Mouse (Mus musculus): ENCODE data around the gene Odf3l2. TPM values are rescaled to one million over a fixed set of nuclear protein-coding genes. Genes with fewer than 3 reads are reported as not detected.

The Odf3l2 gene
- total RNA-seq, 2 experiments from 2014 or later, result not detected

- intact Hi-C loops (cut with DNase I), result no loop called here
- DNase-seq, result no peak
These were observed 51.4 kb downstream of the Odf3l2 start for GRCm38 (mm10) chr10:79594111-79594510.

GRCm38 (mm10) chr10:79590702-79591101 lies 54.8 kb downstream of the Odf3l2 start:
- no peak for DNase-seq
- intact Hi-C loops (cut with DNase I), result no loop called here

Other genes starting within 250 kb of the Odf3l2 start
- not detected for gene Vmn2r83, start 177.0 kb downstream of the Odf3l2 start, total RNA-seq (2021)
- gene Plpp2, start 111.9 kb downstream of the Odf3l2 start, total RNA-seq (2021), result 1 to 10 TPM; 2.4 to 3.1 TPM
- gene Mier2, start 90.5 kb downstream of the Odf3l2 start, total RNA-seq (2021), result 10 to 100 TPM in 1 of 2 experiments, 1 to 10 TPM in 1; 9.2 to 12.4 TPM
- gene Theg, start 58.4 kb downstream of the Odf3l2 start, total RNA-seq (2021), result not detected
- not detected for gene C2cd4c, start 31.7 kb downstream of the Odf3l2 start, total RNA-seq (2021)
- gene Shc2, start 7.8 kb downstream of the Odf3l2 start, total RNA-seq (2021), result 1 to 10 TPM; 3.5 to 4.0 TPM
- gene Madcam1, start 18.8 kb upstream of the Odf3l2 start, total RNA-seq (2021), result under 1 TPM in 1 of 2 experiments, not detected in 1; 0.37 TPM
- gene Tpgs1, start 23.6 kb upstream of the Odf3l2 start, total RNA-seq (2021), result 10 to 100 TPM; 21.7 to 23.0 TPM
- gene Cdc34, start 36.5 kb upstream of the Odf3l2 start, total RNA-seq (2021), result 100 to 1,000 TPM; 158 to 159 TPM
- gene Gzmm, start 43.3 kb upstream of the Odf3l2 start, total RNA-seq (2021), result 1 to 10 TPM; 4.5 to 5.4 TPM
- gene Bsg, start 58.8 kb upstream of the Odf3l2 start, total RNA-seq (2021), result 1,000 to 10,000 TPM; 1,285 to 1,330 TPM
- gene Hcn2, start 70.9 kb upstream of the Odf3l2 start, total RNA-seq (2021), result 10 to 100 TPM; 35.7 to 38.7 TPM
- gene Polrmt, start 100.8 kb upstream of the Odf3l2 start, total RNA-seq (2021), result 10 to 100 TPM; 45.3 to 46.8 TPM
- not detected for gene Fgf22, start 109.3 kb upstream of the Odf3l2 start, total RNA-seq (2021)
- gene Rnf126, start 121.2 kb upstream of the Odf3l2 start, total RNA-seq (2021), result 10 to 100 TPM; 25.9 to 26.7 TPM
- gene Fstl3, start 131.5 kb upstream of the Odf3l2 start, total RNA-seq (2021), result 1 to 10 TPM; 2.8 to 3.4 TPM
- under 1 TPM in 1 of 2 experiments, not detected in 1; 0.51 TPM for gene Prss57, start 145.2 kb upstream of the Odf3l2 start, total RNA-seq (2021)
- gene Palm, start 147.8 kb upstream of the Odf3l2 start, total RNA-seq (2021), result 10 to 100 TPM; 71.8 to 86.5 TPM
- under 1 TPM; 0.26 to 0.54 TPM for gene Misp, start 175.3 kb upstream of the Odf3l2 start, total RNA-seq (2021)
- 10 to 100 TPM; 82.2 TPM for gene Ptbp1, start 208.7 kb upstream of the Odf3l2 start, total RNA-seq (2021)
- gene Prtn3, start 228.7 kb upstream of the Odf3l2 start, total RNA-seq (2021), result under 1 TPM in 1 of 2 experiments, not detected in 1; 0.29 TPM
- under 1 TPM; 0.20 to 0.29 TPM for gene Plppr3, start 228.9 kb upstream of the Odf3l2 start, total RNA-seq (2021)
- not detected for gene Elane, start 240.5 kb upstream of the Odf3l2 start, total RNA-seq (2021)
- gene Cfd, start 245.1 kb upstream of the Odf3l2 start, total RNA-seq (2021), result 10 to 100 TPM; 14.2 to 77.3 TPM

Measured in heart, postnatal 14 days (tissue).